Mouse (Mus musculus): ENCODE results near the gene Gin1.

Gin1 gene

DNA sequence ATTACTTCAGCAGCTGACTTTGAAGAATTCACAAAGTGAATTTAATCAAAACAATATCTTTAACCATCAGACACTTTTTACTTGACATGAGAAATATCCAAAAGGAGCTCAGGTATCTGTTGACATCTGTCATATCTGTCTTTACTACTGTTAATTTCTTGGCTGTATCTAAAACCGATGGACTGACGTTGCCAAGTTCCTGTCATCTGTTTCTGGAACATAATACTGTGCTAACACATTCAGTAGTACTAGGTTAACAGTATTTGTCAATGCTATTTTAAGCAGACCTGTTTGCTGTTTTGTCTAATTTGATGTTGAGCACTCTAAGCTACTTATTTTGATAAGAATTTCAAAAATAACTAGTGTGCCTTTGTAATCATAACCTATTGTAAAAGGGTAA, 18.5 kb downstream of the Gin1 start:
- DNase-seq, result no peak

DNA sequence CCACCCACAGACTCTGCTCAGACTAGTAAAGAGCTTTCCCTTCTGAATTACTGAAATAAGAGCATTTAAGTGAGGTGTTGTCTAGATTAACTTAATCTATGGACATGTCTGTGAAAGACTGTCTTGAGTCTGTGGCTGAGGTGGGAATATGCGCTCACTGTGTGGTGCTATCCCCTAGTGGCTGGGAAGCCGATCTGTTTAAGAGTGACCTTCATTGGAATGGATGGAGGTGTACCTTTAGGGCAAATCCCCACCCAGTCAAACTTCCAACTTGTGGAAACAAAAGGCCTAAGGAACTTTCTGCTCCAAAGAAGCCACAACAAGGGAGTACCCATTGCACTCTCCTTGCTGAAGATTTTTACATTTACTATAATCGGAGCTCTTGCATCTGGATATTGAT, 24.1 kb downstream of the Gin1 start:
- DNase-seq, result no peak

DNA sequence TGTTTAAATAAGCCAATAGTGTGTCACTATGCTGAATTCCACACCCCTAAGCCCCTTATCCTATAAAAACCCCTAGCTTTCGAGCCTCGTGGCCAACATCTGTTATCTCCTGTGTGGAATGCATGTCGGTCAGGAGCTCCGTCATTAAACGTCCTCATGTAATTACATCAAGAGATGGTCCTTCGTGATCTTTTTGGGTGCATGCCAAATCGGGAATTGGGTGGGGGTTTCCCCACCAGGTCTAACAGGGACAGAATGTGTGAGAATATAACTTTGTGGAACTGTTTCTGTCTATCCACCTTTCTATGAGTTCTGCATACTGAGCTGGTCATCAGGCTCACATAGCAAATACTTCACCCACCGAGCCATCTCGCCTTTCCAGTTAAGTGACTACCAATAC, 26.0 kb downstream of the Gin1 start:
- DNase-seq, result no peak

DNA sequence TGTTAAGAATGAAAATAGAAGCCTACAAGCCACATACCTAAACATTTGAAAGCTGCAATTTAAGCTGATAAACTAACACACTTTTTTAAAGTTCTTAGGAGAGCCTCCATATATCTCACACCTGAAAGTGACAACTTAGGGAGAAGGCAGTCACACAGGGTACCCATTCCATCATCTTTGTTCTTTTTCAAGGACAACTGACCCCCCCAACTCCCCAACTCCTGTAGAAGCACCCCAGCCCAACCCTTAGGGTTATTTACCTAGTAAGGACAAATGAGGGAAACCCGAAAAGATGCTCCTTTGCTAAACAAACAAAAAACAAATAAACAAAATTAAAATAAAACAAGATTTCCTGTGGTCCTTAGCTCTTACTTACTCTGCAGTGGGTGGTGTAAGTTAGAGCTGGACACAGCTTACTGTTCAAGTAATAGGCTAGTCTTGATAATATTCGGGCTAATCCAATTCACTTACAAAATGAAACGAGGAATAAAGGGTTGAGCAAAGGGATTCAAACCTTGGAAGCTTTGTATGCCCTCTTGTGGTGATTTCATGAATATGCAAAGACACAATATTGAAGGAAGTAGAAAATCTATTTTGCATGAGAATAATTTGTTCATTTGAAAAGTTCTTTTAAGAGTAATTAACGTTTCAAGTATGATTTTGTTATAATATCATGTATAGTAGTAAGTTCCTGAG, 32.4 kb downstream of the Gin1 start:
- no peak for DNase-seq

DNA sequence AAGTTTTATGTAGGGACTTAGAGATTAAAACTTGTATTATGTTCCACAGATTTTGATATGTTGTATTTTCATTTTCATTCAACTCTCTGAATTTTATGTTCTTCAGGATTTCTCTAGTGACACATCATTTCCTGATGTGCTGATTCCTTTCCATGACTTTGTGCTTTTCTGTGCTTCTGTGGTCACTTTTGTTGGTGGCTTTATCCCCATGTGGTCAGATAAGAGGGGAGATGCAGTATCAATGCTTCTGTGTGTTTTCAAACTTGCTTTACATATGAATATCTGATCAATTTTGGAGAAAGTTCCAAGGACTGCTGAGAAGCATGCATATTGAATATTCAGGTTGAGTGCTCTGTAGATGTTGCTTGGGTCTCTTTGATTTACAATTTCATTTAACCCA, 34.5 kb downstream of the Gin1 start:
- no peak for DNase-seq

DNA sequence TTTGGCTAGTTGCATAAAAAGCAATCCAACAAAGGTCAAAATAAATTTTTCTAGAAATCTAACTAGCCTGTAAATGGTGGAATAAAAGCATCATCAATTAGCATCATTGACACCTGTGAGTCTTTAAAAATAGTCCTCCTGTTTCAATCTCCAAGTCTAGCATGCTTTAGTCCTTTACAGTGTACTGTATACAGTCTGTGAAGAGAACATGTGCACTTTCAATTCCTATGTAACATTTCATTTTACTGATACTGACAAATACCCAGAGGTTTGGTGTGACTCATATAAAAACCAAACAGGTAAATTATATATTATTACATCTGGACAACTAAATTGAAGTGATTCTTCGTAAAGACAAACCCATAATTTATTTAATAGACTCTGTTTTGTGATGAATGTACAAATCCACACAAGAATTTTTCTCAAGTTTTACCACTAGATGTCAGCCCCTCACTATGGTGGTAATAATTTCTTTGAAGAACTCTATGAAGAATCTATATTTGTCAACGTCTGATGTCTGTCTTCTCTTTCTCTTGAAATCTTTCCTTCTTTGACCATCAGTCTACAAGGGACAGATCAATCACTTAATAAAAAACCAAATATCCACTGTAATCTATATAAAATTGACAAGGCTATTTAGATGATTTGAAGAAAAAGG, 39.4 kb downstream of the Gin1 start:
- no peak for DNase-seq

DNA sequence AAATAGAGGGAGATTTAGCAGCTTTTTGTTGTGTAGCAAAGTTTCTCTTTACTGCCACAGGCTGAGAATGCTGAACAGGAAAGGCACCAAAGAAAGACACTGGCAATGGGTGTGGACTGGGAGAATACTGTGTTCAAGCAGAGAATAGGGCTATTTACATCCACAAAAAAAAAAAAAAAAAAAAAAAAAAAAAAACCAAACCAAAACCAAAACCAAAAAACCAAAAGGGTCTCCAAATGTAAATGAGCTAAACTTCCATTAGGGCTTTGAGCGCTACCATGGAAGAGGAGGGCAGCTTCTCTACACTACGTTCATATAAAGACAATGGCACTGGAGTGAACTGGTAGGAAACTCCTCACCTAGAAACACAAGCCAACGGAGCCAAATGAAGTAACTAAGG, 51.3 kb downstream of the Gin1 start:
- no peak for DNase-seq

DNA sequence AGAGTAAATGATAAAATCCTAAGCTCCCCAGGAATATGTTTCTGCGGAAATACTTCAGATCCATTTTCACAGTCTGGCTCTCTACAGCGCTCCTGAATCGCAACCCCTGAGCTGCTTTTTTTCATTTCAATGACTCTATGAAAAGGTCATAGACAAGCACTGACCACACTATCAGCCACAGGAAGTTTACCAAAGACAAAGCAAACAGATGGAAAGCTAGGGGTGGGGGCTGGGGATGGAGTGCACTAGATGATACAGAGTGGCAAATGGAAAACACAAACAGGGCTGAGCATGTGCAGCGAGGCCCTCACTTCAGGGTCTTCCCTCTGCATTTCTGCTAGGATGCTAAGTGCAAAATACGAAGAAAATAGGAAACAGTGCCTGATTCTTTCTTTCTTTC, 52.2 kb downstream of the Gin1 start:
- DNase-seq, result no peak

DNA sequence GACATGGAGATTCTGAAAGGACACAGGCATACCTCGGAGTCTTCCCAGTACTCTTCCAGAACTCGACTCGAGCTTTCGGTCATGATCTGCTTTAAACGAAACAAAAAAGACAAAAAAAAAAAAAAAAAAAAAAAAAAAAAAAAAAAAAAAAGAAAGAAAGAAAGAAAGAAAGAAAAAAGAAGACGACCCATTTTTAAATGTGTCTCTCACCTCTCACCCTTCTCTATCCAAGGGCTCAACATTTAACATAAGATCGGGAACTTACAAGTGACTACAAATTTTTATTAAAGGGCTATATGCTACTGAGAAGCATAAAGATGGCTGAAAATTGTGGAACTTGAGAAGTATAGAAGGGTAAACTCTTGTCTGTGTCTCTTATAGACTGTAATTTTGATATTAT, 52.9 kb downstream of the Gin1 start:
- DNase-seq, result no peak

DNA sequence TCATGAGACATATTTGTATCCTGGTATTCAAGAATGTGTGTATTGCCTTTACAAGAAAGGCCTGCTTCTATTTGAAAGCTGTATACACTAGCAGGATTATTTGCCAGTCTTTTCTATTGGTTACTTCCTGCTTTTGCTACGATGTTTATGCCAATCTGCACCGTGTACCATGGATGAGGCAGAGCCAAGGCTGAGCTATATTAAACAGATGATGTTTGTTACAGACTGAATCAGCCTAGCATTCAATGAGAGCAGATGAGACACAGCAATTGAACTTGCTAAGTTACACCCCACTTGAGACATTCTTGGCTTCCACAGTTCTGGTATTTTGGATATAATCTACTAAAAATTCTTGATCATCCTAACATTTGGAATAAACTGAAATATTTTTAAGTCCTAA, 57.6 kb downstream of the Gin1 start:
- DNase-seq, result no peak

DNA sequence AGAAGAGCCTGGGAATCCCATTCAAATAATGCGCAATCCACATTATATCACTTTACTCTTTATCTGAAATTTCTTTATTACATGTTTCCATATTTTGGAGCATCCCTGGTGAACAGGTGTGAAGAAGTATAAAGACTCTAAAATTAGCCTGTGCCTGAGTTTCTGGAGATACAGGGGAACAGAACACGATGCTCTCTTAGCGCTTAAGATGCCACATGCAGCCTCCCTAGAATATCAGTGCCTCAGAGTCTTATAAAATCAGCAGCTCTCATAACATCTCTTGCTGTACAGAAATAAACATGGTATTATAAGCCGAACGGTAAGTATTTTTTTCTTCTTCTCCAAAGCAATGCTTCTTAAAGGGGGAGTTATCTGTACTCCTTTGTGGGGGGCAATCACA, 58.1 kb downstream of the Gin1 start:
- no peak for DNase-seq

DNA sequence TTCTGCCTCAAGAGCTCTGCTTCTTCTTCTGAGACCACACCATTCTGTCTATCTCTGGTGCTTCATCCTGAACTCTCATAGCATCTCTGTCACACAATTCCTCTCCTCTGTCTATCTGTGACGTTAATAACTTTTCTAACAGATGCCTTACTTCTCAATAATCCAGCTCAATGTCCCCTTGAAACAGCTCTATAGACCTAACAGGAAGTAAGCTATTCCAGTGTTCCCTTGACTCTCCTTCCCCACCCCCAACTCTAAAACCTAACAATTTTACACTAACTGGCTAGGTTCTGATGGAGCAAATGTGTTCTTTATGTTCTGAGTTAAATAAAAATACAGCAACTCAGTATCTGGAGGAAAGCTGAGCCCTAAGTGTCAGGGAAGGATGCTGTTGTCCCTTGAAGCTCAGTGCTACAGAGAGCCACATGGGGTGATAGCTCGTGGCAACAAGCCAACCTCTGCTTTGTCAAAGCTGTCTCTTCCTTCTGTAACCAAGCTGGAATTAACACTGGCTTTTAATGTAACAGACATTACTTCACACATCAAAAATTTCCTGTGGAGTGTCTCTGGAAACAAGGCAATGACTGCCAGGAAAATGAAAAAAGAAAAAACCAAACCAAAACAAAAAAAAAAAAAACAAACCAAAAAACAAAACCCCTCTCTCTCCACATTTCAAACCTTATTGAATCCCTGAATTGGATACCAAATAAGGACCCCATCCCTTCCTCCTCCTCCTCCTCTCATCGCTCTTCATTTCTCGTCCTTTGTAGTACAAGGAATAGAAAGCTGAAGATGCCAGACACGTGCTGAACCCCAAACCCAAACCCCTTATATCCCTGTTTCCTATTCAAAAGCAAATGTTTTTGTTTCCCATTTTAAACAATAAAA, 63.7 kb downstream of the Gin1 start:
- DNase-seq, result no peak

DNA sequence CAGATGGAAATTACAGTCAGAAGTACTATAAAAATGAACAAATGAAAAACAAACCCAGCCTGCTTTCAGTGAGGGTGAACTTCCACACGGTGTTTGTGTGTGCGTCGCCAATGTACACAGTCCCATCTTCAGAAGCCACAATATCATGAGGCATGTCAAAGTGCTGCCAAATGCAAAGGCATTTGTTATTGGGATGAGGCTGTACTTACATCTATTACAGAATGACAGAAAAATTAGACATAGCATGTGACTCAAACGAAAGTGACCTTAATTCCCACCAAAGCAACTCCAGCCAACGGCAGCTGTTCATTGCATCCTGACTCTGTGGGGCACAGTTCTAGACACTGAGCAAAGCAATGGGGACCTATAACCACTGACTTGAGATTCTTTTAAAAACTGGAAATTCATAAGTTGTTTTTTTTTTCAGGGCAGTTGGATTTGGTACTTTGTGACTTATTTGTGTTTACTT, 64.4 kb downstream of the Gin1 start:
- no peak for DNase-seq

Data from thymus, postnatal 14 days (tissue).